Mouse (Mus musculus) spleen, adult 2 months (tissue): ENCODE results near the gene Gng11.

Experiments
- CTCF ChIP-seq: fragments of 200-500 bp; IDR thresholded peaks from 2 replicates; pipeline ENCODE4 v1.5.1; 2011; ENCODE audit warnings: mild to moderate bottlenecking, inconsistent platforms; ENCODE audit not compliant: insufficient read depth, insufficient read length, insufficient replicate concordance; ENCODE audit errors: extremely low read depth
- POLR2A ChIP-seq: fragments of 200-500 bp; IDR thresholded peaks from 2 replicates; pipeline ENCODE4 v1.6.1; 2011; ENCODE audit warnings: low read depth, low read length, inconsistent platforms

- no peak for TF ChIP-seq POLR2A
- no peak for TF ChIP-seq CTCF
These were observed 27.3 kb downstream of the Gng11 start for GRCm38 (mm10) chr6:4030956-4031355.
